Mouse (Mus musculus) heart, postnatal 36 days (tissue): ENCODE measurements at regions not wholly inside any gene's neighbourhood (a gene's known extent, or its start where the extent isn't known, plus 50 kb on each side); places are given as distances from the start of the nearest gene placed in this dataset.
A peak's percentile ranks its signal among the peaks of the same experiment; 100 is the strongest.

Experiments used
- DNase-seq, 2 experiments: peaks; one replicate each; pipeline ENCODE4 v3.0.0; 2021 to 2022
- intact Hi-C: fragments of 180-260 bp; cut with DNase I; formaldehyde crosslinking; loops from one replicate; pipeline ENCODE4 v1.15.1; 2025

DNA sequence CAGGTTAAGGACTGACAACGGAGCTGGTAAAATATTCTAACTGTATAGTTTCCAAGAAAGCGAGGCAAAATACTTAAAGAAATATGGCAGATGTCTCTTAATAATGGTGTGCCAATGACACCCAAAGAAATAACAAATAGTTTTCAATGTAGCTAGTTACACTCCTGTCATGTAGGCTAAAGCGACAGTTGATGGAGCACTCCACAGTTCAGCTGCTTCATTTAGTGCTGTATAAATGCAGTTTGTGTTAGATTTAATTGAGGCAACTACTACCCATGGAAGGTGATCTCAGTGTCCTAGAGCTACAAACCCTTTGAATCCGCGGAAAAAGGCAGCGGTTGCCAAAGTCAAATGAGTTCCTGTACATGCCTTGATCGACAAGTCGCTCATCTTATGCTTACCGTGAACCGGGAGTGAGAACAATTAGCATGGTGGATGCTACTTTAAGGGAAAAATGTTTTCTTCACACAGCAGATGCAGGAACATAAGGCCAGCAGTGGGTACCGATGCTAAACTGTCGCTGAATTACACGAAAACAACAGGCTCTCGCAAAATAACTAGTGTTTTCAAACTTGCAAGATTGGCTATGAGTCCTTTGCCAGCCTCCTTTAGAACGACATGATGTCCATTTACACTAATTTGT lies 961.4 kb downstream of the Mat2b start:
- intact Hi-C loops, result no loop called here
- no peak for DNase-seq

DNA sequence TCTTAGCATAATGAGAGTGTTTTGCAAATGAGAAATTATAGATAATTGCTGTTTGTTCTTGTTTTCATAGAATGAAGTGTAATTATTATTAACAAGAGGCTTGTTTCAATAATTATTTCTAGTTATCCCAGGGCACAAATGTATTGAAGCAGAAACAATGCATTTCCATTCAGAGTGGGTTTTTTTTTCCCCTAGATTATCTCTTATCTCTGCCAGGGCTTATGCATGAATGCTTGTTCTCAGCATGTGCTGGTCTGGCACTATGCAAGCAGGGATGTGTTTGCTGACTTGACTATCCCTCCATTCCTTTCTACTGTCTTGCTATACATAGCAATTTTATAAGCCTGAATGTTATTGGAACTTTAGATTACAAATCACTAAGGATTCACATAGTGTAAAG lies 971.4 kb downstream of the Mat2b start:
- intact Hi-C loops, result no loop called here
- no peak for DNase-seq

DNA sequence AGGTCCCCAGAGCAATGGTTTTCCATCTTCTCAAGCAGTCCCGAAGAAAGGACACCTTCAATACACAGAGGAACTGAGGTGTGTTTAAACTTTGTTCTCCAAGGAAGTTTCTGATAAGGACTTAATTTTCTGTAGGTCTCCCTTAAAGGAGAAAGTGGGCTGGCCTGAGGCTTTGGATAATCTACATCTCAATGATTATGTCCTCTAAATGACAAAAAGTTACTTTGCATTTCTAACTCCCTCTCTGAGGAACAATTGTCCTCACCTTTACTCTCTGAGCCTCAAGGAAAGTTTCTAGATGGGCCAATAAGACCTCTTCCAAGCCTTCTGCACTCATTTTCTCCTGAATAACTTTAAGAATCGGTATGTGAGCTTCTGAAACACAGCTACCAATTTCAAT lies 1016.5 kb downstream of the Mat2b start:
- no peak for DNase-seq
- intact Hi-C loops, result no loop called here

DNA sequence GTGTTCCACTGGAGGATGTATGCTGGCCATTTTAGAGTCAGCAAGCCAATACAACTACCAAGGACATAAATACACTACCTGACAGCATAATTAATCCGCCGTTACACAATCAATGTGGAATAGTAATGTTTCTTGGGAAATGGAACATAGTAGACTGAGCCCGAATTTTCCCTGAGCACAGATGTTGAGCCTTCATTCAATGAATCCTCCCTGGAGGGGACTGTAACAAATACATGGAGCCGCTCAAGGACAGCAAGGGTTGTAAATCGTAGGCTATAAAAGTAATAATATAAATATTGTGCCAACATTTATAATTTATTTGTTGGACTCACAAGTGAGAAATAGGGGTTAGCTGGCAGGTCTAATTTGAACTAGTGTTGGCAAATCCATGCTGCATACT lies 1041.4 kb downstream of the Mat2b start:
- DNase-seq, result no peak
- intact Hi-C loops, result no loop called here

DNA sequence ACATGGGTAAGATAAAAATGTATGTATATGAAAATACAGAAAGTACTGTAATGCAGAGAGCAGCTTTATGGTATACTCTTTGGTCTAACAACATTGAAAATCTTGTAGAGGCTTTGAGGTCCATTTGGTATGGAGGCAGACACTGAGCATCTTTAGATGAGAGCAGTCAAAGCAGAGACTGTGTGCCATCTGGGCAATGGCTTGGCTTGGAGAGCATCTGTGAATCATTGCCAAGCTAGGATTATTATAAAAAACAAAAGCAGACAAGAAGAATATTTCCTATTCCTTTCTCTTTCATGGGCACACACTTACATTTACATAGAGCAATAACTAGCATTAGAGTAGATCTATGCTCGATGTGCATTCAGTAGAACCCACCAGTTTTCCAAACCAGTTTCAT lies 1075.6 kb downstream of the Mat2b start:
- no peak for DNase-seq
- intact Hi-C loops, result no loop called here

DNA sequence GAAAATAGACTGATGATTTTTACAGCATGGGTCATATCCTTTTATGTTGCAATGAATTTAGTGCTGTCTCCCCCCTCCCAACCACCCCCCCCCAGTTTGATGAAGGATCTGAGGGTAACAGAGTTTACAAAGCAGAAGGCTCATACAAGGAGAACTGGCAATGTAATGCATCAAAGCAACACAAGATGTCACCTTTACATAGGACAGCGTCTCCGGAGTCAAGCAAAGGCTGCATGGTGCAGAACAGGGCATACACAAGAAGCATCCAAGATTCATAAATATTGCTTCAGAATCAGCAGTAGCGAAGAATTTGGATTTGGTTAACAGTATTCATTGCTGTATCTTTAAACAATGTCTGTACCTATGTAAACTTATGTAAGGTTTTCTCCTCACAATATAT lies 1079.2 kb downstream of the Mat2b start:
- no peak for DNase-seq
- intact Hi-C loops, result no loop called here

DNA sequence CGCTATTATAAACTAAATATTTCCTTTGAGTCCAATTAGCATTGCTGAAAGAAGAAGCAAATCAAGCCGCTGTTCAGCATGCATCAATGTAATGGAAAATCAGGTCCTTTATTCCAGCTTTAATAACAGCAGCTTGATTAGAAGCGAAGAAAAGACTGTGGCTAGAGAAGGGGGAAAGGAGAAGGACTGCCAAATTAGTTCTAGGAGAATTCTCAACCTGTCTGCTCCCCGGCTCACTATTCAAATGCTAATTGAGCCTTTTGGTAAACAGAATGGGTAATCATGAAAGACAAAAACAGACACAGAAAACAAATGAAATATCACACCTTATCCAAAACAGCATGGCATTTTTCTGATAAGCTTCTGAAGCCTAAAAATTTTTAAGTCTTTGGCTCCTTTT lies 1098.5 kb downstream of the Mat2b start:
- intact Hi-C loops, result no loop called here
- DNase-seq, result no peak

DNA sequence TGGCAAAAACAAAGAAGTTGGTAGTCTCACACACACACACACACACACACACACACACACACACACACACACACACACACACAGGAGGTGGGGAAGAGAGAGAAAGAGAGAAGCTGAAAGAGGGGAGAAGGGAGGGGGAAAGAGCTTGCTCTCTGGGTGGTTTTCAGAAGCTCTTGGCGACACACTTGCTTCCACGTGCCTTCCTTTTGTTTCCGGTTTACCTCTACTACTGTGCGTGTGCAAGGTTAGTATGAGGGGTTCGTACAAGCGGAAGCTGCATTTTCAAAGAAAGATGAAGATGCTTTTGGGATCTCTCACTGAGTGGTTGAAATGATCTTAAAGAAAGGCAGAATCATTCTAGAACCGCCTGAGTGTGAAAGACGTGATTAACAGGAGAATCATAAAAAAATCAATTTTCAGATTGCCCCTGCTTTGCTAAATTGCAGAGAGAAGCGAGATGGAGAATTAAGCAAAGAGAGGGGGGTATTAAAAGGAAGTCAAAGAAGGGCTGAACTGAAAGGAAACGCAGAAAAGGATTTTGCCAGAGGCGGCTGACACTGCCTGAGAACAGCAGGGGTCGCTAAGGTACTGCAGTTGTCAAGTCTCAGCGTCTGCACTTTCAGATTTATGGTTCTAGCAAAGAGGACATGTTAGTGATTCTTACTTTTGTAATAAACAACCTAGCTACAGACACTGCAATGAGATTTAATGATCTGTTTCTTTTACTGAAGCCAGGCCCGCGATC lies 1106.2 kb downstream of the Mat2b start:
- peak; percentile 9 to 33 for DNase-seq
- intact Hi-C loops, result loop anchor here (2.0 to 5.0 kb wide), 2 partner anchors 558 to 1012 kb away; no protein-coding TSS in a partner anchor

DNA sequence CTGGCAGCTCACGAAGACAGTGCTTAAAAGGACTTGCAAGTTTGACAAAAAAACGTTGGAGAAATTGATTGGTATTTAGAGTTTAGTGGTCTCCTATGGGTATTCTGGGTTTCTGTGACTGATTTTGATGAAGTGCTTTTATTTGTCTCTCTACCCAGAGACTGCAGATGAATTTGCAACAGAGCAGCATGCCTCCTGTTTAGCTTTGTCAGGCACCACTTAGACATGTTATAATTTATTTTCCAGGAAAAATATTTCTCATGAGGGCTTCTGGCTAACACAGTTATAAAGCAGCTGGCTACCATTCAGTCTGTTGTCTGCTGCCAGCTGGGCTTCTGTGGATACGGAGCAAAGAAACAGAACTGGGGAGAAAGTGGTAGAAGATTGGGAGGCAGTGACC lies 1136.7 kb downstream of the Mat2b start:
- DNase-seq, result no peak
- intact Hi-C loops, result no loop called here

DNA sequence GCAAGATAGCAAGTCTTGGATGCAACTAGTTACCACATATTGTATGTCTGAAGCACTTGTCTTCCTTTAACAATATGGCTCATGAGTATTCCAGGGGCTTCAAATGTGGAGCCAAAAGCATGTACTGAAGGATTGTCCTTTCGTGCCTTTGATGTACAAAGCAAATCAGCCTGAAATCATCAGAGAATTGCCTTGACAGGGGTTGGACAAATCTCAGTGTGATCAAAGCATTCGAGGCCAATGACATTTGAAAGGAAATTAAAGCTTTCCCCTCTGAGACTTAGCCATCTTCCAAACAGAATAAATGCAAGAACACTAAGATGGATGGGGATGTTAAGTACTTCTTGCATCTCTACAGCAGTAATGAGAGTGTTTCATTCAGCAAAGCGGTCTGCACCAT lies 1144.9 kb downstream of the Mat2b start:
- intact Hi-C loops, result no loop called here

DNA sequence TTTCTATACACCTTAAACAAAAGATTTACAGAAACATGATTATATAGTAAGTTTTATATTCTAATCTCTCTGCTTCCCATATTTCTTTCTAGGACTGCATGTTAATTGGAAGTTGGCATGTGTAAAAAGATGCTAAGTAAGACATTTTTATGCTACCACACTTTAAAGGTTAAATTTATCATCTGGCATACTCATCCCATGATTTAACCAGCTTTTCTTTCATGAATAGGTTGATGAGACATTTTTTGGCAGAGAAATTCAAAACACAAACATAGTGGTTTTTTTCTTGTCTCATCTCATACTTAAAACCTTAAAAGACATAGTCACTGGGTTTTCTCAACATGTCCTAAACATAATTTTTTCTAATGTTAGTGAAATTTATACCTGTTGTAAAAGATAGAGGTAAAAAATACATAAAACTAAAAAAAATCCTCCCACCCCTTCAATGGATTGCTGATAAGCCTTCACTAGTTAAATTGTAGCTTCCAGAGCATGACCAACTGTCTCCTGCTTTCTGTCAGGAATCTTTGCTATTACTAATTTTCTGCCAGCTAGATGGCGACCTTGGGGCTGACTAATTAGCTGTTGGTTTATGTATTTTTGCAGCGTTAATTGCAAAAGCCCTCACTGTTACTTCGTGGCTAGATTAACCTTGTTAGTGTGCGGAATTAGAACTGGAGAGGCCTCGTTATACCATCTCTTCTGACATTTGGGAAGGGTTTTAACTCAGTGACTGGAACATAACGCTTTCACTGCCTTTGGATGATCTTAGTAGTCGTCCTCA lies 1169.9 kb downstream of the Mat2b start:
- intact Hi-C loops, result no loop called here
- no peak for DNase-seq

More for the DNA sequence above, 1144.9 kb downstream of the Mat2b start:
- no peak for DNase-seq

DNA sequence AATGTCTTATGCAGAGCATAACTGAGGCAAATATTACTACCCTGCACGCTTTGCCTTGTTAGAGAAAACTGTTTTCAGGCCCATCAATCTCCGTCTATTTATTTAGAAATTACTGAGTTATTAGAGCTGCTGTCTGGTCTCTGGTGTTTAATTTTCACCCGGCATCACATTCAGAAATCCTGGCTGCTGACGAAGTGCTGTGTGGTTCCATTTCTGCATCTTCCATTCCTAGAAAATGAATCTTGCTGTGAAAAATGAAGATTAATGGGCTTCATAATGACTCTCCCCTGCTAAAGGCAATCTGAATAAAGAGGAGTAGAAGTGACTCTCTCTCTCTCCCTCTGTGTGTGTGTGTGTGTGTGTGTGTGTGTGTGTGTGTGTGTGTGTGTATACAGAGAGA lies 1199.8 kb downstream of the Mat2b start:
- intact Hi-C loops, result no loop called here
- DNase-seq, result no peak

DNA sequence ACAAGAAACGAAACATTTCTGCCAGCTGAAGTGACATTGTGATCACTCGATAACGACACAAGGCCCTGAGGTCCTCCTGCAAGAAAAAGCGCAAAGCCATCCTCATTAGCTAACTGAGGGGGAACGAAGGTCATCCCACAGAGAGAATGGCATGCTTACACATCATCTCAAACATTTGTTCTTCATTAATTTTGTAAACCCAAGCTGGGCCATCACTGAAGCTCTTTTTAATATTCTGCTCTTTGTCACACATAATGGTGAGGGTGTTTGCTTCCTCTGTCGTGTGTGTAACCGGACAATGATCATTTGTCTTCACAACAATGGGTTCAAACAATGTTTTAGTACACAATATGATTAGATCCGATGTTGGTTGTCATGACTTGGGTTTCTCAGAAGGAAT lies 1217.9 kb downstream of the Mat2b start:
- no peak for DNase-seq
- intact Hi-C loops, result no loop called here

DNA sequence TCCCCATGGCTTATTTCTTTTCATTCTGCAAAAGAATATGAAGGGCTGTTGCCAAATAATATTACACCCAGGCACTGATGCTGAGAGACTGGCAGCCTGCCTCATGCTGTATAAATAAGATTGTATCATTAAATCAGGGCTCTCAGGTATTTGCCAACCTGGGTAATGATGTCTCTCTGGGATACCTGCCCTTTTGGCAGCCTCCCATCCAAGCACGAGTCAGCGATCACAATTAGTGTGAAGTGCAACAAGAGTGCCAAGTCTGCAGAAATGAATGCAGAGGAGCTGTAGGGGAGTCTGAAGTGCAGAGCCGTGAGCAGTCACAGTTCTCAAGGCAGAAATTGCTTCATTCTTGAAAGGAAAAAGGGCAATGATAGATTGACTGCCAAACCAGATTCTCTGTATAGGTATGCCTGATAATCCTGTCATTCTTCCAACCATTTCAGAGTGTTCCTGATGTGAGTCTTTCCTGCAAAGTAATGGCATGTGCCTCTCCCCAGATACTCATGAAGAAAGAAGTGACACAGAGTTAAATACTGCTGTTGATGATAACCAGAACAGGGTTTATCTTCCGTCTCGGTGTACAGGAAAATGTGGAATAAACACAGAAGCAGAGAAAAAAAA lies 1241.6 kb downstream of the Mat2b start:
- DNase-seq, result no peak
- intact Hi-C loops, result no loop called here

DNA sequence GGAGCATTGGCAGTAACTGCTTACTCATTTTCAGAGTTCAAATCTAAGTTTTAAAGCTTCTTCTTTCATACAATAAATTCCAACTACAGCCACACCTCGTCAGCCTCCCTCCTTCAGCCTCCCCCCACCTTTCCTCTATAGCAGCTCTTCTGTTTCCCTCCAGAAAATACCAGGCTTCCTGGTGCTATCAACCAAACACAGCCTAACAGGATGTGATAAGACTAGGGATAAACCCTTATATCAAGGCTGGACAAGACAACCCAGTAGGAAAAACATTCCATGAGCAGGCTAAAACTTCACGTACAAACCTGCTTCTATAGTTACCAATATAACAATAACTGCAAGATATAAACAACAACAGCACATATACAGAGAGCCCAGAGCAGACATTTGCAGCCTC lies 1248.6 kb downstream of the Mat2b start:
- intact Hi-C loops, result no loop called here

DNA sequence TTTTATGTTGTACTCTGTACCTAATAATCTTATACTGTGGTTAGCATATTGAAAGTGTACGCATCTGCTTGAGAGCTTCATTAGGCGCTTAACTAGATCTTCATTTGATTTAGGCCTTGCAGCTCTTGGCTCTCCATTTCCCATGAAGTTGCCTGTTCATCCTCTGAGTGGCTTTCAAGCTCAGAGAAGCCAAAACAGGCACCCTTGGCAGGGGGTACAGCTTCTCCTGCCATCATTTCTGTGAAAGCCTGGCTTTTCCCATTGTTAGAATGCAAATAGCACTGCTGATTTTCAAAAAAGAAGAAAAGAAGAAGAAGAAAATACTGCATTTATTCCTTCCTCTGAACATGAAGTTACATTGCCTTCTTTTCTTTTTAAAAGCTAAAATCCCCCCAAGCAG lies 1283.3 kb downstream of the Mat2b start:
- no peak for DNase-seq
- intact Hi-C loops, result no loop called here

More for the DNA sequence above, 1248.6 kb downstream of the Mat2b start:
- no peak for DNase-seq

DNA sequence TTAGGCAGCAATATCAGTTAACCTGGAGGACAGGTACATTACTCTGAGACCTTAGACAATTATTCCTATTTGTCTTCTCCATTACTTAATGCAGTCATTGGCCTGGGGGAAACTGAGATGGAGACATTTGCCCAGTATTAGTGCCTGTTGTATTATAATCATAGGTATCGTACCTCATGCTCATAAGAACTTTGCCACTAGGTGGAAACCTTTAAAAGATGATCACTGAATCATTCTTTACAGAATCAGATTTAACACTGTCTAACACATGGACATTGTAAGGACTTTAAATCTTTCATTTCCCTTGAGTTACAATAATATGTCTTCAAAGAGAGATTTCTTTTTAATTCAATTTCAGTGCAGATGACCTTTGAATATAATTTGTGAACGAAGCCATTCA lies 1283.8 kb downstream of the Mat2b start:
- intact Hi-C loops, result no loop called here
- DNase-seq, result no peak

DNA sequence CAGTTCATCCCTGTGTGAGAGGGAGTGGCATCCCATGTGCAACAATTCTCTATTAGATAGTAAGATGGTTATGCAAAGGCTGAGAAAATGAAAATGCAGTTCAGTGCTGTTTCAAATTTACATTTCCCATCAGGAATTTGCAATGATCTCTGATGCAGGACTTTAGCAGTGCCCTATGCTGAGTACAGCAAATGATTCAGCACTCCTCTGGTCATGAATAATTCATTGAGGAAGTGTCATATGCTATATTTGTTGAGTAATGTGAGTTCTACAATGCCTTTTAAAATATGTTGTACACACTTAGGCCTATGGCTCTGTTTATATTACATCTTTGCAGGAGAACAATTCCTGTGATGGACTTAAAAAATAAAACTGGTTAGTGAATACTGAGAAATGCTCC lies 1330.2 kb downstream of the Mat2b start:
- intact Hi-C loops, result no loop called here
- DNase-seq, result no peak

DNA sequence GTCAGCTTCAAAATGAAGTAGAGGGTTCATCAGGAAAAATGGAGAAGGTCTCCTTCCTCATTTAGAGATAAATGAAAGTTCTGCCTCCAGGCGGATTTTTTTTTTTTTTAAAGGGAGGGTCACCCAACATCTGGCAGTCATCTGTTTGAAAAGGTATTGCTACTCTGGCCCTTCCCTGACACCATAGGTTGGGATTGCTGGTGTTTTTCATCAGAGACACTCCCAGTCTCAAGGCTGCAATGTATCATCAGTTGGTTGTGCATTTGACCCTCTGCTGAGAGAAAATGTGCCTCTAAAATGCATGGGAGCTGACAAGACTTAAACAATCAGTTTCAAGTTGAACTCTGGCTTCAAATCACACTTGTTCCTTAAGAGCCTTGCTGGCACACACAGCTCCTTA lies 1344.4 kb downstream of the Mat2b start:
- intact Hi-C loops, result no loop called here
- no peak for DNase-seq
